Mouse (Mus musculus): ENCODE data around the gene Hcrtr1. TPM values are rescaled to one million over a fixed set of nuclear protein-coding genes. Genes with fewer than 3 reads are reported as not detected.

Hcrtr1 gene
- polyA plus RNA-seq, 1 experiment from 2014 or later, result 0.21 TPM

DNA sequence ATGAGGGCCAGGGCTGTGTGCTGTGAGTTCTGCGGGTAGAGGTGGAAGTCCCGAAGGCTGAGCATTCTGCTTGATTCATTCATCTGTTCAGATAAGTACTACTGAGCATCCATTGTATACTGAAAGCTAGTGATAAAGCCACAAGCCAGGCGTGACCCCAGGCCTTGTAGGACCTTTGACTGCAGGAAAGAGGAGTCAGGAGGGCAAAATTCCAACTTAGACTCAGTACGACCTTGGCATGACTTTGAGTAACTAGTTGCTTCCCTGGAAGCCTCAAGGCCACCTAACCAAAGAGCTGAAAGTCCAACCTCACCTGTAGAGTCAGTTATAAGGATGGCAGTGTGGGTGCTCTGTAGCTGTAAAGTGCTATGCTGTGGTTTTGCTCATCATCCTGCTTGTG, 18.4 kb downstream of the Hcrtr1 start:
- Histone ChIP-seq H3K27me3 (no peaks in the 10 kb centered on the region), H3K36me3 (peaks cover 54% of the 10 kb centered on the region), H3K4me3 (no peak overlapping the region), H3K9ac (no peak overlapping the region), H3K27ac (no peak overlapping the region), H3K9me3 (peaks cover 4% of the 10 kb centered on the region; the same call in 1 of the 2 replicates), H3K4me1 (peaks cover 10% of the 10 kb centered on the region), H3K4me2 (no peak overlapping the region)
- WGBS, result 75% methylated on average over 4 of the region's 4 CpGs
- no peak for ATAC-seq (ENCODE audit: insufficient number of reproducible peaks, insufficient read depth, low FRiP score, low TSS enrichment, low read depth)

DNA sequence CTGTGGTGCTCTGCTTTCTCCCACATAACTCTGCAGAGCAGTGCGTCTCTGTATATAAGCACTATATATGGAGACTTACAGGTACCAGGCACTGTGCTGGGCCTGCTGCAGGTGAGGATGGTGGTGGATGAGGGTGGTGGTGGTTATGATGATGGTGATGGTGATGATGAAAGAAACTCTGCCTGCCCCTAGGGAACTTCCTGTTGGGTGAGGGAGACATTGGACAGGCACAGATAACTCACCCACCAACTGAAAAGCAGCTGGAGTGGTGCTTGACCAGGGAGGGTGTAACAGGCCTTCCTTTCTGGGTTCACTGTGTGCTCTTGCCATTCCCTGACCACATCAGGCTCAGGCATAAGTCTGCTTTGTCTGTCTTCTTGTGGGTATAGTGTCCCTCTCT, 26.4 kb downstream of the Hcrtr1 start:
- Histone ChIP-seq H3K27me3 (no peaks in the 10 kb centered on the region), H3K9ac (no peak overlapping the region), H3K4me1 (peaks cover 14% of the 10 kb centered on the region), H3K4me2 (no peak overlapping the region), H3K36me3 (peaks cover 22% of the 10 kb centered on the region), H3K9me3 (peaks cover 2% of the 10 kb centered on the region; the same call in 1 of the 2 replicates), H3K4me3 (no peak overlapping the region), H3K27ac (no peak overlapping the region)
- no peak for ATAC-seq (ENCODE audit: insufficient number of reproducible peaks, insufficient read depth, low FRiP score, low TSS enrichment, low read depth)
- whole genome bisulfite sequencing, result 91% methylated on average over 1 of the region's 1 CpGs

DNA sequence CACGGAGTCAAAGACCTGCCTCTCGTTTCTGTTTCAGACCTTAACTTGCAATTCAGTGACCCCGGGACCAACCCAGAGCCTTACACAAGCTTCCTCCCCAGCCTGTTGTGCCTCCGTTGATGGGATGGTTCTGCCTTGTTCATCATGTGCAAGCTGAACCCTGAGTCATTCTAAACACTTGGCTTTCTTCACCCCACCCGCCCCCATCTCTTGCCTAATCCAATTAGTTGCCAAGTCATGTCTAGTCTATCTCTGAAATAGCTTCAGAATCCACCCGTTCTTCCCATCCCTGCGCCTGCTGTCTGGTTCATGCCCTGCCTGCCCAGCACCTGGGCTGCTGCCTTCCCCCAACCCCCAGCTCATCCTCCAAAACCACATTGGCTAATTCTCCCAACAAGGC, 26.9 kb downstream of the Hcrtr1 start:
- WGBS, result 81% methylated on average over 7 of the region's 7 CpGs
- Histone ChIP-seq H3K36me3 (peaks cover 19% of the 10 kb centered on the region), H3K4me3 (no peak overlapping the region), H3K27ac (no peak overlapping the region), H3K4me2 (no peak overlapping the region), H3K4me1 (peaks cover 14% of the 10 kb centered on the region), H3K9me3 (no peaks in the 10 kb centered on the region), H3K27me3 (no peaks in the 10 kb centered on the region), H3K9ac (no peak overlapping the region)
- ATAC-seq (ENCODE audit: insufficient number of reproducible peaks, insufficient read depth, low FRiP score, low TSS enrichment, low read depth), result no peak

DNA sequence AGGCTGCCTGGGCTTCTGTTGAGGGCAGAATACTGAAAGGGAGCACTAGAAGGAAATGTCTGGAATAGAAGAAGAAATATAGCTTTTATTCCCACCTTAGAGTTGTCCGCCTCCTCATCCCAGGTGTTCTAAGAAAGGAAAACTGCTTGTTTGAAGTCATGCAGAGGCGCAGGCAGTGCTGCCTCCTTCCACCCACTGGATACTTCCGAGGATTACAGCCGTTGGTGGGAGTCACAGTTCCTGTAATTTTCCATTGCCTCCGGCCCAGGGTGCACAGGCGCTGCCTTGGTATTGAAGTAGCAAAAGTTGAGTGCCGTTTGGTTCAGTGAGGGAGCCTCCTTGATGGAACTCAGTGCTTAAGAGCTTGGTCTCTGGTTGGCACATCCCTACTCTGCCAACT, 29.1 kb downstream of the Hcrtr1 start:
- no peak overlapping the region for H3K27ac ChIP-seq
- H3K27me3 ChIP-seq, result no peaks in the 10 kb centered on the region
- 83% methylated on average over 7 of the region's 7 CpGs for WGBS
- peaks cover 14% of the 10 kb centered on the region for H3K36me3 ChIP-seq
- no peak for ATAC-seq (ENCODE audit: insufficient number of reproducible peaks, insufficient read depth, low FRiP score, low TSS enrichment, low read depth)
- no peaks in the 10 kb centered on the region for H3K9me3 ChIP-seq
- no peak overlapping the region for H3K4me3 ChIP-seq
- H3K4me2 ChIP-seq, result no peak overlapping the region
- peaks cover 17% of the 10 kb centered on the region for H3K4me1 ChIP-seq
- H3K9ac ChIP-seq, result no peak overlapping the region

DNA sequence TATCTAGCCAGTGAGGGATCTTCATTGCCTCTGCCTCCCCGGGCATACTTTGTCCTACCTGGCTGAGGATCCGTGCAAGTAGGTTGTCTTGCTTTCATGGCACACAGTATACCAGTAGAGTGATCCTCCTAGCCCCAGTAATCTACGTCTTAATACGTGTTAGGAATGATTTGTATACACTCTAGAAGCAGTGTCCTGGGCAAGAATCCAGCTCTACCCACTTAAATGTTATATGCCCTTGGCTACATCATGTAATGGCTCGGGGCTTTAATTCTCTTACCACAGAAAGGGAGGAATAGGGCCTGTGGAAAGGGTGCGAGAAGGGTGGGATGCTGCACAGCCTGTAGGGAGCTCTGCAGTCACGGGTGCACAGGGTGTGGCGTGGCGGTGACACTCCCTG, 29.5 kb downstream of the Hcrtr1 start:
- Histone ChIP-seq H3K4me3 (no peak overlapping the region), H3K9ac (no peak overlapping the region), H3K36me3 (peaks cover 14% of the 10 kb centered on the region), H3K27me3 (no peaks in the 10 kb centered on the region), H3K4me1 (peaks cover 17% of the 10 kb centered on the region), H3K27ac (no peak overlapping the region), H3K9me3 (no peaks in the 10 kb centered on the region), H3K4me2 (no peak overlapping the region)
- ATAC-seq (ENCODE audit: insufficient number of reproducible peaks, insufficient read depth, low FRiP score, low TSS enrichment, low read depth), result no peak
- WGBS, result 90% methylated on average over 9 of the region's 9 CpGs

DNA sequence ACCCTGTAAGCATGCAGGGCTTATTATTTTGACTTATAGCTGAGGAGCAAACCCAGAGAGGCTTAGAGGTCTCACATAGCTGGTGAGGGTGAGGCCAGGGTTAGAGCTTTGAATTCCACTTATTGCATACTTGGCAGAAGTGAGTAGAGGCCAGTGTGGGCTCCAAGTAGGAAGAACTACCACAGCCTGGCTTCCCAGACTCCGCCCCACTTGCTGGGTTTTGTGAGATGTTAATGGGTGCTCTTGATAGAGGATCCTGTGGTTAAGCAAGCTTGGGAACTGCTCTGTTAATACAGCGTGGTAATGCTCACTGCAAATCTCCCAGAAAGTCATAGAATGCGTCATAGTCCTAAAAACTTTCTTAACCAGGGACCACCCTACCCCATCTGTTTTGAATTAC, 30.2 kb downstream of the Hcrtr1 start:
- Histone ChIP-seq H3K36me3 (peaks cover 14% of the 10 kb centered on the region), H3K27ac (no peak overlapping the region), H3K9ac (no peak overlapping the region), H3K9me3 (no peaks in the 10 kb centered on the region), H3K4me3 (no peak overlapping the region), H3K4me1 (peaks cover 17% of the 10 kb centered on the region), H3K27me3 (no peaks in the 10 kb centered on the region), H3K4me2 (peak overlapping the region; percentile 82)
- 63% methylated on average over 3 of the region's 3 CpGs for WGBS
- ATAC-seq (ENCODE audit: insufficient number of reproducible peaks, insufficient read depth, low FRiP score, low TSS enrichment, low read depth), result no peak

DNA sequence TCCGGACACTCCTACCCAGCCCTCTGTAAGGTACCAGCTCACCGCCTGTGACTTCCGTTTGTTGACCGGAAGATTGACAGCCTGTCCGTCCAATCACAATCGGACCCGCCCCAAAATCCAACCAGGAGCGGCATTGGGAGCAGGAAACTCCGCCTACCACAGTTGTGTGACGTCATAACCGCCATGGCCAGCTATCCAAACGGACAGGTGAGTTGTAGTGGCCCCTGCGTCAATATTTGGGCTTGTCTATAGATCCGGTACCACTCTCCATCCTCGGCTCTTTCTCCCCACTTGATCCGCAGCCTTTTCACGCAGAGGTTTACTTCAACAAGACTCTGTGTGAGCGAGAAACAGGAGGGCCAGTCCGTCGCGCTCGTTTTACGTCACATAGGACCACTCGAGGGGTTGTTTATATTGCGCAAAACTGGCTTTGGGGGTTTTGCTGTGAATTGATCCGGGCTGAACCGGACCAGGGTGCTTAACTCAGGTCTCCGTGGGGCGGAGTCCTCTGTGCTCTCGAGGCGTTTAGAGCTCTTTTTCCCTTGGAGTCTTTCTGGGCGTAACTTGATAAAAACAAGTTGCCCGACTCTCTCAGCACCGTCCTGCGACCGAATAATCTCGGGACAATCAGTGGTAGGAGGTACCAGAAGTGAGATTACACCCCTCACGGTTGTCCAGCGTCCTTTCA, 31.6 kb downstream of the Hcrtr1 start:
- peaks cover 3% of the 10 kb centered on the region; the same call in 1 of the 2 replicates for H3K9me3 ChIP-seq
- peak overlapping the region; percentile 62 for H3K27ac ChIP-seq
- peaks cover 17% of the 10 kb centered on the region for H3K4me1 ChIP-seq
- under 1% methylated on average over 39 of the region's 39 CpGs for WGBS
- H3K36me3 ChIP-seq, result peaks cover 3% of the 10 kb centered on the region; the same call in 1 of the 2 replicates
- peak; percentile 87 for ATAC-seq (ENCODE audit: insufficient number of reproducible peaks, insufficient read depth, low FRiP score, low TSS enrichment, low read depth)
- peak overlapping the region; percentile 66 for H3K4me3 ChIP-seq
- no peaks in the 10 kb centered on the region for H3K27me3 ChIP-seq
- H3K9ac ChIP-seq, result peak overlapping the region; percentile 82
- peak overlapping the region; percentile 82 for H3K4me2 ChIP-seq

DNA sequence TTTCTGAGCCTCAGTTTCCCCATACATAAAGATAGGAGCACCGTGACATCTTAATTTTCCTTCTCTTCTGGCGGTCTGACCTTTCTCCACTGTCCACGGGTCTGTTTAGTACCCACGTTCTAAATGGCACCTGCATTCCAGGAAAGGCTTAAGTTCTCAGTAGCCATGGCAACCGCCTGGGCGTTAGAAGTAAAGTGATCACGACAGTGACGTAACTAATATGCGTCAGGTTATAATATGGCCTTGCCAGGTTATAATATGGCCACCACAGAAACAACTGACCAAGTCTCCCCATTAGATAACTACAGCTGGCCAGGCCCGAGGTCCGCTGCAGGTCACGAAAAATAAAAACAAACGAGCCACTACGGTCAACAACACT, 32.1 kb downstream of the Hcrtr1 start:
- H3K9me3 ChIP-seq, result peaks cover 3% of the 10 kb centered on the region; the same call in 1 of the 2 replicates
- H3K9ac ChIP-seq, result peak overlapping the region; percentile 82
- peak overlapping the region; percentile 62 for H3K27ac ChIP-seq
- no peaks in the 10 kb centered on the region for H3K27me3 ChIP-seq
- peaks cover 20% of the 10 kb centered on the region for H3K4me1 ChIP-seq
- H3K36me3 ChIP-seq, result no peaks in the 10 kb centered on the region
- peak overlapping the region; percentile 82 for H3K4me2 ChIP-seq
- peak; percentile 34; the same call in 1 of the 2 replicates for ATAC-seq (ENCODE audit: insufficient number of reproducible peaks, insufficient read depth, low FRiP score, low TSS enrichment, low read depth)
- H3K4me3 ChIP-seq, result peak overlapping the region; percentile 66
- WGBS, result 11% methylated on average over 14 of the region's 14 CpGs

DNA sequence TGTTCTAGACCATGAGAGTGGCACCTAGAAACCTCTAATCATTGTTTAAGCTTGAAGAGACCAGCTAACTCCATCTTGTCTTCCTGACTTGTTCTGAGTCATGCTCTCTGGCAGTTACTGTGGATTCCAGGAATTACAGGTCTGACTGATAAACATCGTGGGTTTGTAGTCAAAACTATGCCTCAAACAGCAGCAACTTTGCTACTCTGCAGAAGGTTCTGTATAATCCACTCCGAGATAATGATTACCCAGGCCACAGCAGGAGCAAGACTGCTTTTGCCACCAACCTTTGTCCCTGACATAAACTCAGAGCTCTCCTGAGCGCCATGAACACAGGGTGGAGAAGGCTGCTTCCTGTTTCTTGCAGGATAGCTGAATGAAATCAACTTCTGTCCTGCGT, 34.6 kb downstream of the Hcrtr1 start:
- peaks cover 43% of the 10 kb centered on the region for H3K4me1 ChIP-seq
- whole genome bisulfite sequencing, result 85% methylated on average over 4 of the region's 4 CpGs
- ATAC-seq (ENCODE audit: insufficient number of reproducible peaks, insufficient read depth, low FRiP score, low TSS enrichment, low read depth), result no peak

DNA sequence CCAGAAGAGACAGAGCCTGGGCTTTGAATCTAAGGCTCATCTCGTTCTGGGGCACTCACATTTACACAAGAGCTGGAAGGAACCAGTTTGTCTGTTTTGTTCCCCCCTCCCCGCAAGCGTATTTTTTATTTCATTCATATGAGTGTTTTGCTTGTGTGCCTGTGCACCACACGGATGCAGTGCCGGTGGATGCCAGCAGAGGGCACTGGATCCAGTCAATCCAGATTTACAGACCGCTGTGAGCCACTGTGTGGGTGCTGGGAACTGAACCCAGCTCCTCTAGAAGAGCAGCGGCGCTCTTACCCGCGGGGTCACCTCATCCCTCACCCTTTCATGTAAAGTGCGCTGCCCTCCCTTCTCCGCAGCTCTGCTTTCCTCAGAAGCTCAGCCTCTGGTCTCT, 35.5 kb downstream of the Hcrtr1 start:
- H3K9me3 ChIP-seq, result peaks cover 3% of the 10 kb centered on the region; the same call in 1 of the 2 replicates
- no peaks in the 10 kb centered on the region; the same call in 1 of the 2 replicates for H3K27me3 ChIP-seq
- WGBS, result 82% methylated on average over 12 of the region's 12 CpGs
- H3K4me1 ChIP-seq, result peaks cover 37% of the 10 kb centered on the region
- H3K4me3 ChIP-seq, result no peak overlapping the region
- no peak overlapping the region for H3K9ac ChIP-seq
- no peak for ATAC-seq (ENCODE audit: insufficient number of reproducible peaks, insufficient read depth, low FRiP score, low TSS enrichment, low read depth)
- peaks cover 4% of the 10 kb centered on the region; the same call in 1 of the 2 replicates for H3K36me3 ChIP-seq
- no peak overlapping the region for H3K27ac ChIP-seq
- H3K4me2 ChIP-seq, result no peak overlapping the region

More for the DNA sequence above, 34.6 kb downstream of the Hcrtr1 start:
- H3K27ac ChIP-seq, result no peak overlapping the region
- H3K4me3 ChIP-seq, result no peak overlapping the region
- no peak overlapping the region for H3K4me2 ChIP-seq
- no peak overlapping the region for H3K9ac ChIP-seq
- no peaks in the 10 kb centered on the region; the same call in 1 of the 2 replicates for H3K27me3 ChIP-seq
- H3K9me3 ChIP-seq, result peaks cover 3% of the 10 kb centered on the region; the same call in 1 of the 2 replicates
- H3K36me3 ChIP-seq, result no peaks in the 10 kb centered on the region

DNA sequence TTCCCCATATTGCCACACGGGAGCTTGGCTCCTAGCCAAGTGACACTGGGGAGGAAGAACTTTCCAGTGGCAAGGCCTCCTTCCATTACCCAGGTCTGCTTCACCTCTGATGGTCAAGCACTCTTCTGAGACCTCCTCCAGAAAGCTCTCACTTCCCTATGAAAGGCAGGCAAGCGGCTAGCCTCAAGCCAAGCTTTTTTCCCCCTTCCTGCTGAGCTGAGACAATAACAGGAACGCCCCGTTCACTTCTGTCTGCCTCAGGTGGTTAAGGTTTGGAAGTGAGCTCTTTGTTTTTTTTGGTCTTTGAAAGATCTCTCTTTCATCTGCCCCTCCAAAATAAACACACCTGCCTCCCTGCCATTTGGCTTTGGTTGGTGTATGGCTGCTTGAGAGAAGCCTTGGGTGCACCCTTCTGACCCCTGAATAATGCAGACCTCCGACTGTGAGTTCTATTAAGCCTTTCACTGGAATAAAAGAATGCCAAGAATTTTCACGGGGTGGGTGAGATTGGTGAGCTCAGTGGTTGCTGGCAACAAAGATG, 37.0 kb downstream of the Hcrtr1 start, which contains the start of gene Pef1:
Gene Pef1 (plus strand): TSS at position 448 of the 541 bp plus-strand sequence.
- Histone ChIP-seq H3K4me3 (peak within 1 kb of the TSS; percentile 8; the same call in 1 of the 2 replicates), H3K9me3 (peaks cover 3% of the 10 kb centered on the region; the same call in 1 of the 2 replicates), H3K27ac (peak within 1 kb of the TSS; percentile 51), H3K4me2 (peak within 1 kb of the TSS; percentile 26; the same call in 1 of the 2 replicates), H3K27me3 (no peaks in the 10 kb centered on the region; the same call in 1 of the 2 replicates), H3K36me3 (peaks cover 15% of the 10 kb centered on the region; the same call in 1 of the 2 replicates), H3K4me1 (peaks cover 30% of the 10 kb centered on the region), H3K9ac (no peak within 1 kb of the TSS)
- no peak for ATAC-seq (ENCODE audit: insufficient number of reproducible peaks, insufficient read depth, low FRiP score, low TSS enrichment, low read depth)
- WGBS, result 5% methylated on average over 6 of the region's 6 CpGs
